Mouse (Mus musculus): Measurements from ENCODE around the gene Gne.
A peak's percentile ranks its signal among the peaks of the same experiment; 100 is the strongest.
"Not testable (repeated sequence)": the region's sequence is repeated elsewhere in the genome, so short reads cannot be mapped to it uniquely, and the experiment has no call there.

The Gne gene

GRCm38 (mm10) chr4:44072873-44073441 is 11.0 kb downstream of the Gne start:
- no peak for DNase-seq (ENCODE audit: low read depth, low spot score)

DNA sequence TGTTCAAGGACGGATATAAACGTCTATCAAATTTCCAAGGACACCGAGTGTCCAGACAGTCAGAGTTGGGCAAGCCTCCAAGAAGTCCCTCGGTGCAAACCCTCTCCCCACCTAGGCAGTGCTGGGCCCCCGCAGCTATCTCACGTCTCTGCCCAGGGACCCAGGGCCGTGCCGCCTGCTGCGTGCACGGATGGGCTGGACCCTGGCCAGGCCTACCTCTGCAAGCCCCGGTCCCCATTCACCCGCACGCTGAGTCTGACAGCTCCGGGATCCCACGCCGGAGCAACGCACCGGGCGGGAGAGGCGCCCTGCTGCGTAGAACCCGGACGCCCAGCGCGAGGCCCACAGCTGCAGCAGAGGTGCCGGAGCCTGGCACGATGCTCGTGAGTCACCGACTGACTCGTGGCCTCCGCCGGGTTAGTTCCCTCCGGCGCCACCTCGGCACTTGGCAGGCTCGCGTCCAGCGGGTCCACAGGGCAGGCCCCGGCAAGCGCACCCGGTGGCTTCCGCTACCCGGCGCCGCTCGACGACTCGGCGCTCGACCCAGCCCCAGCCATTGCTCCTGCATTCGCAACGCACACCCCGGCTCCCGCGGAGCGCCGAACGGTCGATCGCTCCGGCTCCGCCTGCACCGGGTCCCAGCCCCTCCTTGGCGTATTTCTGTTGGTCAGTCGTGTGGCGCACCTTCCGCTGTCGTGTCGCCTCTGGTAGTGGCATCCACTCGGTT is 11.7 kb downstream of the Gne start:
- DNase-seq (ENCODE audit: low read depth, low spot score): peak; percentile 82

DNA sequence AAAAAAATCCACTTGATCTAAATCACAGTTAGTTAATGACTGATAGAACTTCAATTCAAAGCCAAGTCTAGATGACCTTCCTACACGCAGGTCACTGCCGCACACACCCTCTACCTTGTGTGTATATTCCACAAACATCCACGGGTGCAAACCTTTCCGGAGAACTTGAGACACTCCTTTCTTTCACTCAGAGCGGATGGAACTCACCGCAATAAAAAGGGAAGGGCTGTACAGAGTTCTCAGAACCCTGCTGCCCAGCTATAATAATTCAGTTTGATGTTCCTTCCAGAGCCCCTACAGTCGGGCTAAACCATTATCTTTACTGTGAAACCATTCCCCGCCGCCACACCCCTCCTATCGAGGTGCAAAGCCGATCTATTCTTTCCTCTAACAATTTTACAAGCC is 12.2 kb downstream of the Gne start:
- DNase-seq (ENCODE audit: low read depth, low spot score): peak; percentile 39

DNA sequence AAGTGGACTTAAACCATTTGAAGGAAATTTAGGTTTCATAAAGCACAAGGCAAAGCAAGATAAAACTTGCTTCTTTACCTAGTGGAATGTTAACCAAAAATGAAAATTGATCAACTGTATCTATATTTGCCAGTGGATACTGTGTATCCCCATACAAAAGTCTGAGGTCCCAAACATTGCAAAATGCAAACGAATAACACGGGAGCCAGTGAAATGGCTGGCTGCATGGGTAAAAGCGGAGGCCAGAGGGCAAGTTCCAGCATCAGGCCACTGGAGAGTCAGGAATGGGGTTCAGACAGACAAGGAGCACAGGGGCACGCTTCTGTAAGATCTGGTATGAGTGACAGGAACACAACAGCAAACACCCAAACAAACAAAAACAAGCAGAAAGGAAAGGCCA is 13.3 kb downstream of the Gne start:
- no peak for DNase-seq (ENCODE audit: low read depth, low spot score)

DNA sequence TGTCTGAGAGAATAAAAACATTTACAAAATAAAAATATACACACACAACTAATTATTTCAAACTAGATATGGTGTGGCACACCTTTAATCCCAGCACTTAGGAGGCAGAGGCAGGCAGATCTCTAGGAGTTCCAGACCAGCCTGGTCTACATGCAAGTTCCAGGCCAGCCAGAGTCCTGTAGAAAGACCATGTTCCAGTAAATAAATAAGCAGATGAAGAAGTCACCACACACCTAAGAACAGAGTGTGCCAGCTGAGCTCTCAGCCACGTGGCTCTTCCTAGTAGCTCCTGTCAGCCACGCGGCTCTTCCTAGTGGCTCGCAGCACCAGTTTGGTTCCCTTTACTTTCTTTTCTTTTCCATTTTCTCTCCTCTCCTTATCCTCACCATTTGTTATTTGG is 14.6 kb downstream of the Gne start:
- no peak for DNase-seq (ENCODE audit: low read depth, low spot score)

DNA sequence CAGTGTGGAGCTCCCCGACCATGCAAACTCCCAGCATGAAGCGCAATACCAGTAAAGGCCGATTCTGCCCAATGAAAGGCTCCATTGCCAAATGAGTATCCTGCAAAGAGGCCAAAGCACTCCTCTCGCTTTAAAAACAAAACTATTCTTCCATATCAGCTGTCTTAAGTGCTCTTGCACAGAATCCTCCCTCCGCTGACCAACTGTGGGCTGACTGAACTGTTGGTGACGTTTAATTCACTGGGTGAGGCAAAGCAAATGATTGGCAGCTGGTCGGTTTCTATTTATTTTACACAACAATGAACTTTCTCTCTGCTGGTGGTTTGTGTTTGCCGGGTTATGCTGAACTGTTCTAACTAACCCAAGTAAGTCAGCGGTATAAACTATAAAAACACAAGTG is 15.2 kb downstream of the Gne start:
- no peak for DNase-seq (ENCODE audit: low read depth, low spot score)

DNA sequence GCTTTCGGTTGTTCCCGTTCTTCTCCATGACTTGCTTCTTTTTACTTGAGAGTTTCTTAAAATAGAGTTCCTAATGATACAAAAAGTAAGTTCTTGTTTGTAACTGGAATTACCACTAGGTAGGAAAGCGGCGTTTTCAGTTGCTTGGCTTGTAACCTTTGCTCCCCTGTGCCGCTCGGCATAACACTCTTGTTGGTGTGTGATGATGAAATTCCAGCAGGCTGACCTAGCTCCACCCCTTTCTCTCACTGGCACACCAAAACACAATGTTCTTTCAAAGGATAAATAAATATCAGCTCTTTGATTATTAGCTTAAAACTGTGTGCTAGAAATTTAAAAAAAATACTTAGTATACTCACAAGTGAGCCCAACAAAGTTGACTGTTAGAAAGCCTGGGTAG is 17.1 kb downstream of the Gne start:
- DNase-seq (ENCODE audit: low read depth, low spot score): no peak

GRCm38 (mm10) chr4:44065355-44066025 is 18.5 kb downstream of the Gne start:
- DNase-seq (ENCODE audit: low read depth, low spot score): peak; percentile 89

- DNase-seq (ENCODE audit: low read depth, low spot score): no peak
Observed at GRCm38 (mm10) chr4:44062816-44063215, 21.2 kb downstream of the Gne start.

DNA sequence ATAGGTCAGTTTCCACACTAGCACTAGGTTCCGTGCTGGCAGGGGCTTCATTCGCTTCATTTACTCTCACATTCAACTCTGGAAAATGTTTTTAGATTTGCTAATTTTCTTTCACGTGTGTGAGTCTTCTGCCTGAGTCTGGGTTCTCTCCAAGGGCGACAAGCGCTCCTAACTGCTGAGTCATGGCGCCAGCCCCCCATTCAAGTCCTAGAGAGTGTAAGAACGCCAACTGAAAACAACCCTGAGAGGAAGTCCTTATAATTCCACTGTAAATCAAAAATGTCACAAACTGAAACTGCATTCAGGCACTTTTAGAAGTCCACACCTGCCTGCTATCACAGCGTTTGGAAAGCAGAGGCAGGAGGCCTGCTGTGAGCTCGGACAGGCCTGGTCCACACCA is 21.9 kb downstream of the Gne start:
- DNase-seq (ENCODE audit: low read depth, low spot score): no peak

GRCm38 (mm10) chr4:44059674-44060073 is 24.3 kb downstream of the Gne start:
- DNase-seq (ENCODE audit: low read depth, low spot score): no peak

DNA sequence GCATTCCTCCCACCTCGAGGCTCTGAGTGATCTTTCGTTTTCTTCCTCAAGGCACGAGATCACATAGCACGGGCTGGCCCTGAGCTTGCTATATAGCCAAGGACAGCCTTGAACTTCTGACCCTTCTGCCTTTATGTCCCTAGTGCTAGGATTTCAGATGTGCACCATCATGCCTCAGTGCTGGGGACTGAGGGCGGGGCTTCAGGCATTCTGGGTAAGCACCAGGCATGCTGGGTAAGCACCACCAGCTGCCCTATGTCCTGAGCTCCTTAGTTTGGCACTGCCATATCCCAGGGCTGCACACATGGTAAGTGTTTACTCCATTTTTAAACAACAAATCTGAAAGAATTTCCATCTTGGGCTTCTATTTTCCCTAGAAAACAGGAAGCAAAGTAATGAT is 34.2 kb downstream of the Gne start:
- no peak for DNase-seq (ENCODE audit: low read depth, low spot score)

- no peak for DNase-seq (ENCODE audit: low read depth, low spot score)
Observed at GRCm38 (mm10) chr4:44046066-44046465, 37.9 kb downstream of the Gne start.

DNA sequence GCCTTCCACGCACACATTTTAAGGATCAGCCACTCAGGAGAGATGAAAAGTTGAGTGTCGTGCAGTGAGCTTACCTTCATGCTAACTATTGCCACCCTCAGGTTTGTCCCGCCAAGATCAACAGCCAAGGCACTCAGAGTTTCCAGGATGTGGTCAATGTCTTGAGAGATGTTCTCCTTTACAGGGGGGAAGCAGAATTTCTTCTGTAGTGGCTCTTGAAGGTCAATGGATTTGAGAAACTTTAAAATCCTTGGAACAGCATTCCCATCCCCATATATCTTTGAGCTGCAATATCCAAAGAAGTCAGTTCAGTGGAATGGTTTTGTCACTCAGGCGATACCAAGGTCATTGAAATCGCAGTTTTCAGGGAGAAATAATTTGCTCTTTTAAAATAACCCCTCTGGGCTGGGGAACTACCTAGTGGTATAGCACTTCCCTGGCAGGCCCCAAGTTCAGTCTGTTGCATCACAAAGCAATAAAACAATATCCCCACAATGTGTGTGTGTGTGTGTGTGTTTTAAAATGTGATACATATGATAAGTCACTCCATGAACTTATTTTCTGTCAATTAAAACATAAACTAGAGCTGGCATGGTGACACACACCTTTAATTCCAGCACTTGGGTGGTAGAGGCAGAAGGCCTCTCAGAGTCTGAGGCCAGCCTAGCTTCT is 39.2 kb downstream of the Gne start:
- DNase-seq (ENCODE audit: low read depth, low spot score): no peak

- DNase-seq (ENCODE audit: low read depth, low spot score): not testable (repeated sequence)
Observed at GRCm38 (mm10) chr4:44043182-44043581, 40.8 kb downstream of the Gne start.

GRCm38 (mm10) chr4:44042429-44042828 is 41.5 kb downstream of the Gne start:
- no peak for DNase-seq (ENCODE audit: low read depth, low spot score)

DNA sequence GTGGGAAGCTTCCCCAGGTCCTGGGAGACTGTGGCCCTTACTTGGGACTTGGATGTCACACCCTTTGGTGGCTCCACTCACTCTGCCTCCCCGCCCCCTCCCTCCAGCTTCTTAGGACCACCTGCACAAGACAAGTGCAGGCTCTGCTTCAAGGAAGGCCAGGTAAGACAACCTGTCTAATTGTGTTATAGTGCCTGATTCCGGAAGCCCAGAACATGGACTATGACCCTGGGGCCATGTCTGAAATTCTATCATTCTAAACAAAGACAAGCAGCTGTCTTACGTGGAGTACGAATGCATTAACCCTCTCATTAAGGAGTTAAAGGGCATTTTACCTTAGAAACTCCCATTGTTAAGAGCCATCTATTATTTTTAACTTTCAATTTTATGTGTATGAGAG is 43.2 kb downstream of the Gne start:
- no peak for DNase-seq (ENCODE audit: low read depth, low spot score)

GRCm38 (mm10) chr4:44036455-44036854 is 47.5 kb downstream of the Gne start:
- DNase-seq (ENCODE audit: low read depth, low spot score): no peak

DNA sequence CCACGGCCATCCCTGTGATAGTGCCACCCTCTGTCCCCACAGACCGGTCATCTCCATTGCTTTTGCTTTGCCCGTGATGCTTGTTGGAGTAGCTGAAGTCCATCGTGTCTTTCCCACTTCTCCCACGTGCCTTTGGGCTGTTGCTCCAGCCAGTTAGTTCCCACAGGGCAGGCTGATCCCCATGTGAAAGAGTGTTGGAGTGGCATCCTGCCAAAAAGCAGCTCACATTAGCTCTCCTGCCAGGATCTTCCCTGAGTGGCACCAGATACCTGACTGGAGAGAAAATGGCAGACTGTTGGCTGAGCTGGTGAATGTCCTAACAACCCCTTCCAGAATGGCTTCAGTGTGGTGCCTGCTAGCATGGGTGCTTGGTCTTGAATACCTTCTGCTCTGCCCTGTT is 52.5 kb downstream of the Gne start:
- DNase-seq (ENCODE audit: low read depth, low spot score): no peak

DNA sequence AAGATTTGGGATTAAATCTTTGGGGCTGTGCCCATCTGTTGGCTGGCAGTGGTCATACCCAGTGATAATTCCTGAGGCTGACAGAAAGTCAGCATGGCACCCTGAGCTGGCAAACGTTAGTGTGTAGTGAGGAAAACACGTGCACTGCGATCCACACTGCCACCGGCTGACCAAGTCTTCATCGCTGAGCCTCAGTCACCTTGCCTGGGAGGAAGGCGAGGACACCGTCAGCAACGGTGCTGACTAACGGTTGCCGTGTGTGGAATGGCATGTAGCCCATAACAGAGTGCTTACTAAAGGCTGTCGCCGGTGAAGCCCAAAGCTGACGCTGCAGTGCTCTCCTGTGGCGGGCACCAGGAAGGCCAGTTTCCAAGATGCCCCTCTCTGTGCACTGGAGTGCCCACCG is 54.3 kb downstream of the Gne start:
- no peak for DNase-seq (ENCODE audit: low read depth, low spot score)

DNA sequence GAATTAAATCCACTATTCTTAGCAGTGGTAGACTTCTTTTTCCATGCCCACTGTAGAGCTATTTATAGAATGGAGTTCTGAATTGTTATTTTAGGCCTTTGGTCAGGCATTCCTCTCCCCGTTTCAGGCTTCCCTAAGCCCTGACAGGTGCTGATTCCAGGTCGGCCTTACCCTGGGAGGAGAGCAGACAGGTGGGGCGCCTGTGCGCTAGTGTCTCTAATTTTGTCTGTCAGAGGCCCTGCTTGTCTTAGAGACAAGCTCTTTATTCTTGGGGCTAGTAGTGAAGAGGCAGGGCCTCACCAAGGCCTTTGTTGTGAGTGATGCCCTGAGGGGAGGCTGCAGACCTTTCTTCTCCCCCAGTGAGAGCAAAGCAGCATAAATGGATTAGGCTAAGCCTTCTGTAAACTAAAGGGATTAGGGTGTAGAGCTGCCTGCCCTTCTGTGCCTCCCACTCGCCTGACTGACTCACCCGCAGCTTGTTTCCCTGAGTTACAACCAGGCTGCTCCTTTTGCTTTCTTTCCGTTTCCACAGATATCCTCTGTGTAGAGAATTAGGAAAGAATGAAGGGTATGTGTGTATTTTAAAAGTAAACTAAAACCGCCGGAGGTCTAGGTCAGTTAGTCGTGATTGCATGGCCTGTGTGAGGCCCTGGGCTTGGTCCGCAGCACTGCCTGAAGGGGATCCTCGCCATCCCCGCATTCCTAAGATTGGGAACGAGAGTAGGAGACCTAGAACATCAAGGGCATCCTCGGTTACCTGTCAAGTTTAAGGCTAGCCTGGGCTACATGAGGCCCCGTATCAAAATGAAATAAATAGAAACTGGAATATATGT is 55.5 kb downstream of the Gne start:
- no peak for DNase-seq (ENCODE audit: low read depth, low spot score)

GRCm38 (mm10) chr4:44025570-44025969 is 58.4 kb downstream of the Gne start:
- DNase-seq (ENCODE audit: low read depth, low spot score): no peak

Data from 3T3-L1 (cell line).